Mouse (Mus musculus) heart, postnatal 10 days (tissue): ENCODE measurements around the gene Lhb. TPM values are rescaled to one million over a fixed set of nuclear protein-coding genes. Genes with fewer than 3 reads are reported as not detected.
"Not testable (repeated sequence)": the region's sequence is repeated elsewhere in the genome, so short reads cannot be mapped to it uniquely, and the experiment has no call there.

ENCODE experiments used
- DNase-seq, 2 experiments: peaks; one replicate each; pipeline ENCODE4 v3.0.0; 2021
- intact Hi-C: fragments of 180-260 bp; cut with DNase I; formaldehyde crosslinking; loops from one replicate; pipeline ENCODE4 v1.15.1; 2025
- total RNA-seq, 2 experiments: library from RNA; stranded (reverse); gene quantifications; 2 replicates each; pipeline ENCODE4 v1.2.3; 2021

Gene Lhb
- total RNA-seq, result not detected

- intact Hi-C loops, result no loop called here
- DNase-seq, result no peak
These were observed at the start of gene Lhb for GRCm38 (mm10) chr7:45420615-45420919. Lhb (plus strand) TSS chr7:45420820.

GRCm38 (mm10) chr7:45372371-45372770, 48.2 kb upstream of the Lhb start:
- intact Hi-C loops, result no loop called here
- no peak for DNase-seq

GRCm38 (mm10) chr7:45374620-45375019, 46.0 kb upstream of the Lhb start:
- intact Hi-C loops, result no loop called here

GRCm38 (mm10) chr7:45376057-45376456, 44.6 kb upstream of the Lhb start:
- intact Hi-C loops, result no loop called here
- DNase-seq, result no peak

More at GRCm38 (mm10) chr7:45374620-45375019, 46.0 kb upstream of the Lhb start:
- DNase-seq, result no peak

- no peak for DNase-seq
- intact Hi-C loops, result no loop called here
These were observed 34.5 kb upstream of the Lhb start for GRCm38 (mm10) chr7:45386077-45386476.

- no peak for DNase-seq
- intact Hi-C loops, result loop anchor here (2.0 kb wide), 1 partner anchor 94 kb away; no protein-coding TSS in a partner anchor
These were observed 25.5 kb upstream of the Lhb start for GRCm38 (mm10) chr7:45395129-45395541.

GRCm38 (mm10) chr7:45395578-45396336, 24.9 kb upstream of the Lhb start, which contains the start of gene Snrnp70:
Snrnp70 (minus strand) TSS chr7:45395742.
- intact Hi-C loops, result loop anchor here (2.0 kb wide), 2 partner anchors 89 to 95 kb away; no protein-coding TSS in a partner anchor

GRCm38 (mm10) chr7:45396337-45396775, 24.3 kb upstream of the Lhb start:
- intact Hi-C loops, result loop anchor here (2.0 kb wide), 1 partner anchor 90 kb away; no protein-coding TSS in a partner anchor

More at GRCm38 (mm10) chr7:45395578-45396336, 24.9 kb upstream of the Lhb start, which contains the start of gene Snrnp70:
- peak; percentile 100 for DNase-seq

GRCm38 (mm10) chr7:45396787-45397186, 23.8 kb upstream of the Lhb start:
- intact Hi-C loops, result loop anchor here (2.0 kb wide), 1 partner anchor 90 kb away; no protein-coding TSS in a partner anchor
- DNase-seq, result no peak

More at GRCm38 (mm10) chr7:45396337-45396775, 24.3 kb upstream of the Lhb start:
- DNase-seq, result not testable (repeated sequence)

- intact Hi-C loops, result no loop called here
- DNase-seq, result no peak
These were observed 19.0 kb upstream of the Lhb start for GRCm38 (mm10) chr7:45401521-45402085.

- intact Hi-C loops, result loop anchor here (2.0 kb wide), 1 partner anchor 31 kb away; the partner anchor contains the start of gene Gys1
- peak; percentile 54 to 76 for DNase-seq
These were observed 16.9 kb upstream of the Lhb start for GRCm38 (mm10) chr7:45403532-45404261.

GRCm38 (mm10) chr7:45405091-45406075, 15.2 kb upstream of the Lhb start, which contains the start of gene Kcna7:
Kcna7 (plus strand) TSS chr7:45405653.
- intact Hi-C loops, result loop anchor here (2.0 to 5.0 kb wide), 2 partner anchors 29 to 157 kb away; partner anchors contain the start of gene Gys1

GRCm38 (mm10) chr7:45406157-45407156, 14.2 kb upstream of the Lhb start:
- intact Hi-C loops, result loop anchor here (5.0 kb wide), 1 partner anchor 156 kb away; no protein-coding TSS in a partner anchor
- peak; percentile 50 to 66 for DNase-seq

More at GRCm38 (mm10) chr7:45405091-45406075, 15.2 kb upstream of the Lhb start, which contains the start of gene Kcna7:
- peak; percentile 84 to 87 for DNase-seq

GRCm38 (mm10) chr7:45407836-45408235, 12.8 kb upstream of the Lhb start:
- intact Hi-C loops, result loop anchor here (5.0 kb wide), 1 partner anchor 154 kb away; no protein-coding TSS in a partner anchor
- no peak for DNase-seq

- no peak for DNase-seq
- intact Hi-C loops, result loop anchor here (5.0 kb wide), 1 partner anchor 154 kb away; no protein-coding TSS in a partner anchor
These were observed 12.3 kb upstream of the Lhb start for GRCm38 (mm10) chr7:45408351-45408750.

GRCm38 (mm10) chr7:45408949-45409348, 11.7 kb upstream of the Lhb start:
- intact Hi-C loops, result loop anchor here (5.0 kb wide), 1 partner anchor 153 kb away; no protein-coding TSS in a partner anchor
- DNase-seq, result no peak

- DNase-seq, result no peak
- intact Hi-C loops, result loop anchor here (5.0 kb wide), 1 partner anchor 153 kb away; no protein-coding TSS in a partner anchor
These were observed 11.0 kb upstream of the Lhb start for GRCm38 (mm10) chr7:45409497-45410163.
